Mouse (Mus musculus): ENCODE data around the gene Mlf2.
A peak's percentile ranks its signal among the peaks of the same experiment; 100 is the strongest.

The Mlf2 gene

DNA sequence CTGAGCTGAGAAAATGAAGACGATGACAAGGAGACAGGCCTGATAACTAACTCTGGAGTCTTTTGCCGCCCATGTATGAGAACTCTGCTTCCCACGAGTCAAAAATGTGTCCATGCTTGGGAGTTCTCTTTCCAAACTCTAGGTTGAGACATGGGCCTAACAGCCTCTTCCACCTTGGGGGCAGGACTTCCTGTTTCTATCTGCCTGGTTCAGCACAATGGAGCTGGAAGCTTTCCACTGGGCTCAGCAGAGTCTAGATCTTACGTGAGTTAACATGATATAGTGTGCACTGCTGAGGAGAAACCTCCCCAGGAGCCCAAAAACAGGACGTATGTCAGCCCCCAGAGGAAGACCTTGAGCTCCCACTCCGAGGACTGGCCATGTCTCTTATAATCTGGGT lies 18.0 kb upstream of the Mlf2 start:
- DNase-seq (ENCODE audit: low spot score) = no peak

DNA sequence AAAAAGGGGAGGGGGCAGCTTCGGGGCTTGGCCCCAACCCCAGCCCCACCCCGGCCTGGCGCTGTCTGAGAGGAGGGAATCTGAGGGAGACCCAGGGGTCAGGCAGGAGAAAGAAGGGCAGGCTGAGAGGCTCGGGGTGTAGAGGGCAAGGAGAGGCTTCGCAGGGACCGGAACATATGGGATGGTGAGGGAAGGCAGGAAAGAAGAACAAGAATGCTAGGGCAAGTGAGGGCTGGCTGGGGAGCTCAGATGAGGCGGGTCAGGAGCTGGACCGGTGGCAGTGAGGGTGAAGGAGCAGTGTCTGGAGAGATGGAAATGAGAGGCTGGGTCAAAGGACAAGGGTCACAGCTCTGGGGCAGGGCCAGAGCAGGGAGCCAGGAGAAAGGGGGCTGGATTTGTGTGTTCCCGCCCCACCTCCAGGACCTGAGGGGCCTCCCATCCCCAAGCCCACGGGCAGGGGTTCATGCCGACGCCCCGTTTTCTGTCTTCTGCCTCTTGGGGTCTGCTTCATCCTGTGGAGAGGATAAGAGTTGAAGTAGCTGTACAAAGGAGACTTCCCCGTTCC lies 17.4 kb upstream of the Mlf2 start:
- no peak for DNase-seq (ENCODE audit: low spot score)

- no peak for DNase-seq (ENCODE audit: low spot score)
These were observed 16.7 kb upstream of the Mlf2 start for GRCm38 (mm10) chr6:124914511-124914910.

DNA sequence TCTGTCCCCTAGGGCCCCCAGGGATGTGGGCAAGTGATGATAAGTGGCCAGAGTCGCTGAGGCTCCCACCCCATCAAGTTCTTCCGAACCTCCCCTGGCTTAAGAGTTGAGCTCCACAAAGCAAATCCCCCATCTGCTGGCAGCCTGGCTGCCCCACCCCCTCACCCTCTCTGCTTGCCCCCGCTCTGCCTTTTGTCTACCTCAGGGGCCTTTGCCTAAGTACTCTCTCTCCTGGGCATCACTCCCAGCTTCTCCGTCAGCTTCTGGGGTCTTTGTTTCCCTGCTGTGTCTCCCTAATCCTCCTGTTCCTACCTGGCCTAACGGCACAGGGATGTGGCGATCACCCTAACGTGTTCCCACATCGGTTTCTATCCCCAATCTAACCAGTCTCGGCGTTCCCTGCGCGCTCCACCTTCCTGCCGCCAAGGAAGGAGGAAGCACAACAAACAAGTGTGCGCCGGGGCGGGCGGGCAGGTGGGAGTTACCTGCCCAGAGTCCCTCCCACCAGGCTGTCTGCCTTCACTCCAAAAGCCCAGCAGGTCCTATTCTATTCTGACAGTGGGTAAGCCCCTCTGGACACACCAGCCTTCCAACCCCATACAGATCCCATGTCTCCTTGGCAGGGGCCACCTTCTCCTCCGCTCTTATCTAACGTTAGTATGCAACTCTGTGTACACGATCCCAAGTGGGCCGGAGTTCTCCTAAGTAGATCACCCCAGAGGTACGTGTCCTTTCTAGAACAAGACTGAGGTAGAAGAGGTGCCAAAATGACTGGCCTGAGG lies 15.8 kb upstream of the Mlf2 start:
- DNase-seq (ENCODE audit: low spot score) = no peak

DNA sequence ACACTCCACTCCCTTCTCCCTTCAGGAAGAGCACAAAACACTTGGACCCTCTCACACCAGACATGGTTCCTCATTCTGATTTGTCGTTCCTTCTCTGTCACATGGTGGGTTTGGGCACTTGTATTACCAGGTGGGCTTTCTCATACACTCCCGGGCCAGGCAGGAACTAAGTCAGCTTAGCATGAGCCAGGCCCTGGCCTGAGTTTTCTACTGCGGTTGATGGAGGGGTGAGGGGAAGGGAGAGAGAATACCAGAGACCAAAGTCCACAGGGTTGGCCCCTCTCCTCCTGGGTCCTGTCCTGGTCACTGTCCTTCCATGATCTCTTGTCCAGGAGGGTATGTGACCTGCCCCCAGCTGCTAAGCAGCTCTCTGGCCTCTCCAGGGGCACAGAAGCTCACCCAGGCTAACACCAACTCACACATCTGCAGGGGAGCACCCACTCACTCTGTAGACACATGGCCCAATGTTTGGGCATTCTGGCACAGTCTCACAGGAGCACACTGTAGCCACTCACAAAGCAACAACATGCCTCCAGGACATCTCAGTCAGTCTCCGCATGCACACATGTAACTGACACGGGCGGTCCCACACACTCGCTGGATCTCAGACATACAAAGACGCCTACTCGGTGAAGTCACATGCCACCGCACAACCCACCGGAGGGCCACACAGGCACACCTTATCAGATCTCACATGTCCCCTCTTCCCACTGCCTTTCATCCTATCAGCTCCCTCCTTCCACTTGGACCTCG lies 15.1 kb upstream of the Mlf2 start:
- no peak for DNase-seq (ENCODE audit: low spot score)

- no peak for DNase-seq (ENCODE audit: low spot score)
These were observed 14.3 kb upstream of the Mlf2 start for GRCm38 (mm10) chr6:124916695-124917517.

DNA sequence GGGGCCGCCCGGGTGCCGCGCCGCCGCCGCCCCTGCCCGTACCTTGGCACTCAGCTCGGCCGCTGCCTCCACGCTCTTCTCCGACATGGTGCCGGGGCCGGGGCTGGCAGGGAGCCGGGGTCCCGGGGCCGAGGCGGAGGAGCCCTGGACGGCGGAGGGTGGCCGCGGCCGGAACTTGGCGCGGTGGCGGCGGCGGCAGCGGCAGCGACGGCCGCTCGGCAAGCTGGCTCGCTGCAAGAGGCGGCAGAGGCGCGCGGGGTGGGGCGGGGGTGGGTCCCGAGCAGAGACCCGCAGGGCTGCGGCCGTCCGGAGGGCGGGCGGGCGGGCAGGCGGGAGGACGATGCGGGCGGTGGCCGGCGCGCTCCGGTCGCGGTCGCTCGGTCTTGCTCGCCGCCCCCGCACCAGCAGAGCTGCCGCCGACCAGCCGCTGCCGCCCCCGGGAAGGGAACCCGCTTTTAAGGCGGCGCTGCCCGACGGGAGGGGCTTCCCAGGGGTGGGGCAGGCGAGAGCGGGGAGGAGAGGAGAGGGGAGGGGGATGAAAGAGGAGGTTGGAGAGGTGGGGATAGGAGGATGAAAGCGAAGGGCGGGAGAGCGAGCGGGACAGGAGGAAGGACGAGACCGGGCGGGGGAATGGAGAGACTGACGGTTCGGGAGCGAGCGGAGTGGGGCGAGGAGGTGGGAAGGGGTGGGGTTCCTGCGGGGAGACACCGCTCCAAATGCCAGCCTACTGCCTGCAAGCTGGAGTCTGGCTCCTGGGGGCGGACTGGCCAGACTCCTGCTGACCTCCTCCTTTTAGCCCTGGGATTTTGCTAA lies 13.5 kb upstream of the Mlf2 start:
- DNase-seq (ENCODE audit: low spot score) = no peak

- DNase-seq (ENCODE audit: low spot score) = no peak
These were observed 12.9 kb upstream of the Mlf2 start for GRCm38 (mm10) chr6:124918331-124918690.

DNA sequence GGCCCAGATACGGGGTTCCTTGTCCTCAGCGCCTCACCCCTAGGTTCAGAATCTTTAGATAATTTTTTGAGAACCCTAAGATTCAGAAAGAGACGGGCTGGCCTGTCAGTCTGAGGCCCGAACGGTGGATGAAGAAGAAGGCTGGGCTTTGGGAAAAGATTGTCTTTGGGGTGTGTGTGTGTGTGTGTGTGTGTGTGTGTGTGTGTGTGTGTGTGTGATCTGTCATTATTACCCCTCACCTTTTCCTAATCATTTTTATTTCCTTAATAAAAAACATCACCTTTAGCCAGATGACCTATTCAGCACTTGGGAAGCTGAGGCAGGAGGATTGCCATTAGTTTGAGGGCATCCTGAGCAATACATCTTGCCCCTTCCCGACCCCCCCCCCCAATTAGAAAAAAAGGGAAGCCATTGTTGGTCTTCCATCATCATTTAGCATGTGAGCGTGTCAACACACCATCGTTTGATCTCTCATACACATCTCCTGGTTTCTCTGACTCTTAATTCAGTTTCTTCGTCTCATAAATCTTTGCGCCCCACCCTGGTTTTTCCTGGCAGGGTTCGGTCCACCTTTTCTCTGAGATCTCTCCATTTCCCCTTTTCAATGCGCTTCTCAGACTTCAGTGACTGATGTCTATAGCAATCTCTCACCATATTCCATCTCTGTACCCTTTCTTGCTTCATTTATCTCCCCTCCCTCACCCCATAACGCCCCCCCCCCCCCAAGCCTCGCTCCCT lies 12.1 kb upstream of the Mlf2 start:
- DNase-seq (ENCODE audit: low spot score) = no peak

GRCm38 (mm10) chr6:124919695-124920317 lies 11.4 kb upstream of the Mlf2 start, which contains the start of gene Ptms:
Gene Ptms (minus strand): TSS chr6:124920103.
- DNase-seq (ENCODE audit: low spot score) = peak; percentile 88

DNA sequence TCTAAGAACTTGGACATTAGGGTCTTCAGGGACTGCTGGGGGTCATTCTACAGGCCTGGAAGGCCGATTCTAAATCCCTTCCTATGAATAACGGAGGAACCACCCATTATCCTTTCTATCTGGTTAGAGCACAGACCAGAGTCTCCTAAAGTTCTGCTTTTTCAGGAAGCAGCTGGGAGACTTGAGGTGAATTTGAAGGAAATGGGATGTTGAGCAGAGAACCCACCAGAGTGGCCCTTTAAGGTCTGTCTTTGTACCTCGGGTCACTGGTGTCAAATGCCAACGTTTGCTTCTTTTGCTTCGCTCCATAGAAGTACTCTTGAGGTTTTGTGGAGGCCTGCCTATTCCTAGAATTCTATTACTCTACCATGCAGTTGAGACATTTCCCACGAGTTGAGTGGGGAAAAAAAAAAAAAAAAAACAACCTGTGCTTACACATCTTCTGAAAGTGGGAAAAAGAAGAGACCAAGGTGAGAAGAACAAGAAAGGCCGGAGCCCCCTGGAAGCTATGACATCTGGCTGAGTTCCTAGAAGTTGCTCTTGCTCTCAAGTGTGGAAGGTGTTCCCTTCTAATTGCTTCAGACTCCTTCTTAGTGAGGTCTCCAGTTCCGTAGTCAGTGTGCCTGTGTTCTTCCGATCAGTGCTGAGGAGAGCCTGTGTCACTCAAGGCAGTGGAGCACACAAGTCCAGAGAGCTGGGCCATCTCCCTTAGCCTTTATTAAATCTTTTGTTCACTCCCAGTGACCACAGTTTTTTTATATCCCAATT lies 10.7 kb upstream of the Mlf2 start:
- DNase-seq (ENCODE audit: low spot score) = no peak

- DNase-seq (ENCODE audit: low spot score) = no peak
These were observed 9.6 kb upstream of the Mlf2 start for GRCm38 (mm10) chr6:124921539-124921938.

- DNase-seq (ENCODE audit: low spot score) = no peak
These were observed 5.9 kb upstream of the Mlf2 start for GRCm38 (mm10) chr6:124925173-124925793.

DNA sequence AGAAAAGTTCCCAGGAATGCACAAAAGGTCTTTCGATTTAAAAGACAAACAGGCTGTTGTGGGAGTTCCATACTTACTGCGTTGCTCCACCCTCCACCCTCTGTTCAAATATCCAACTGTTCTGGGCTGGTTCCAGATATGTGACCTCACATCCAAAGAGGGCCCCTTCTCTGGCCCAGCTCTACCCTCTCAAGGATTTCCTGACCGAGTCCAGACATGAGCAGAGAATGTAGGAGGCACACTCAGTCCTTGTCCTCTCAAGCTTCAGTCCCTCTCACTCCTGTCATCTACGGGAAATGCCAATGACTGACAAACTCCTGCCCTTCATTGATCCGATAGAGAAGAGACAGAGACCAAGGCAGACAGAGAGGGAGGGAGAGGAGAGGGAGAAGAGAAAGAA lies 5.2 kb upstream of the Mlf2 start:
- DNase-seq (ENCODE audit: low spot score) = no peak

GRCm38 (mm10) chr6:124930231-124930630 lies 955 bp upstream of the Mlf2 start:
- no peak for DNase-seq (ENCODE audit: low spot score)

DNA sequence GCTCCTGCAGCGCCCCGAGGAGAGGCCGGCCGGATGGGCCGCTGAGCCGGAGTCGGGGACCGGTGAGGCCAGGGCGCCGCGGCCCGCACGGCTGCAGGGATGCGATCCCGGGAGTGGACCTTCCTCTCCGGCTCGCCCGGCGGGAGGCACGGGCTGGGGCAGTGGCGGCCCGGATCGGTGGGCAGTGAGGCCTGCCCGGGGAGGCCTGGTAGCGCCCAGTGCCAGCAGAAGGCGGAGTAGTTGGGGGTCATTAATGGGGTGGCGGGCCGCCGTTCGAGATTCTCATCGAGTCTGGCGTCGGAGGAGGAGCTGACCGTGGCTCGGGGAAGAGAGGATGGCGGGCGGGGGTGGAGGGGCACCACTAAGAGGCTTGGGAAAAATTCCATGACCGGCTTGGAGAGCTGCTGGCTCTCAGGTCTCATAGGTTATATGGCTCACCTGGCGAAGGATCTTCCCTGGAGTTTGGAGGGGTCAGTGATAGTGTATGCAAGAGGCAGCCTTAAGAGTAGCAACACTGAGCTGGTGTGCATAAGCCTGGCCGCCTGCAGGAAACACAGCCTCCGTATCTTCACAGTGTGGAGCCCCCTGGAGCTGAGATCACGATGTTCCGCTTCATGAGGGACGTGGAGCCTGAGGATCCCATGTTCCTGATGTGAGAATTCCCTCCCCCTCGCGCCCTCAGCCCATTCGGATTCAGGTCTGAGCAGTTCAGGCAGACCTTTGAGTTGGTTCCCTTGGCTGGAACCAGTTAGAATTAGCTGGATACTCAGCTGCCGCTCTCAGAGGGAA lies 533 bp downstream of the Mlf2 start:
- DNase-seq (ENCODE audit: low spot score) = no peak

- no peak for DNase-seq (ENCODE audit: low spot score)
These were observed 1.1 kb downstream of the Mlf2 start for GRCm38 (mm10) chr6:124932314-124932695.

- DNase-seq (ENCODE audit: low spot score) = no peak
These were observed 1.9 kb downstream of the Mlf2 start for GRCm38 (mm10) chr6:124933127-124933526.
